Mouse (Mus musculus): ENCODE data around the gene Myo1d. TPM values are rescaled to one million over a fixed set of nuclear protein-coding genes. Genes with fewer than 3 reads are reported as not detected.
A peak's percentile ranks its signal among the peaks of the same experiment; 100 is the strongest.

Myo1d gene
- 26.4 and 29.6 TPM in 2 replicates for polyA plus RNA-seq (2015; fragmentation: Nextera tagmentation; extraction: Ambion mirVana)

- H3K27me3 ChIP-seq (replicated peaks; ENCODE audit: insufficient read depth, low read length): no peaks in the 10 kb centered on the region
- DNase-seq (ENCODE audit: low spot score) (peak; percentile 93), ATAC-seq (peak; percentile 97)
- under 1% methylated on average over 71 of the region's 87 CpGs for WGBS
- H3K4me2 ChIP-seq (replicated peaks; ENCODE audit: low read depth, low read length): peak within 1 kb of the TSS; percentile 80
- peak within 1 kb of the TSS; percentile 95 for H3K27ac ChIP-seq (ENCODE audit: low read length)
- no peaks in the 10 kb centered on the region for H3K4me1 ChIP-seq (ENCODE audit: insufficient read depth, low read depth, low read length)
- peak; percentile 86 for TF ChIP-seq CTCF (IDR thresholded peaks at IDR 0.05)
- no peak for TF ChIP-seq EP300 (IDR thresholded peaks at IDR 0.05)
- peak within 1 kb of the TSS; percentile 61 for H3K4me3 ChIP-seq (ENCODE audit: low read depth, low read length)
- H3K9me3 ChIP-seq (ENCODE audit: low read length): no peaks in the 10 kb centered on the region
- H3K36me3 ChIP-seq (ENCODE audit: insufficient read depth, low read length): no peaks in the 10 kb centered on the region
- peak within 1 kb of the TSS; percentile 45 for H3K9ac ChIP-seq (replicated peaks; ENCODE audit: low read depth)
Observed at GRCm38 (mm10) chr11:80779527-80780344, at the start of gene Myo1d. Gene Myo1d (minus strand): TSS chr11:80780025.

- Histone ChIP-seq H3K4me1 (ENCODE audit: insufficient read depth, low read depth, low read length) (no peaks in the 10 kb centered on the region), H3K4me3 (ENCODE audit: low read depth, low read length) (no peak overlapping the region), H3K27me3 (replicated peaks; ENCODE audit: insufficient read depth, low read length) (no peaks in the 10 kb centered on the region), H3K4me2 (replicated peaks; ENCODE audit: low read depth, low read length) (0 out of 2 replicates have a peak overlapping the region, but pooled peaks have one; percentile 11), H3K9ac (replicated peaks; ENCODE audit: low read depth) (no peak overlapping the region), H3K27ac (ENCODE audit: low read length) (0 out of 2 replicates have a peak overlapping the region, but pooled peaks have one; percentile 26), H3K36me3 (ENCODE audit: insufficient read depth, low read length) (no peaks in the 10 kb centered on the region), H3K9me3 (ENCODE audit: low read length) (no peaks in the 10 kb centered on the region)
- 58% methylated on average over 9 of the region's 9 CpGs for WGBS
- peak; percentile 58 for TF ChIP-seq CTCF (IDR thresholded peaks at IDR 0.05)
- no peak for TF ChIP-seq EP300 (IDR thresholded peaks at IDR 0.05)
- no peak for ATAC-seq
- peak; percentile 12 for DNase-seq (ENCODE audit: low spot score)
Observed at GRCm38 (mm10) chr11:80821794-80822193, 42.0 kb upstream of the Myo1d start.

GRCm38 (mm10) chr11:80821296-80821695 lies 41.5 kb upstream of the Myo1d start:
- H3K27me3 ChIP-seq (replicated peaks; ENCODE audit: insufficient read depth, low read length): no peaks in the 10 kb centered on the region
- no peaks in the 10 kb centered on the region for H3K36me3 ChIP-seq (ENCODE audit: insufficient read depth, low read length)
- WGBS: 38% methylated on average over 14 of the region's 14 CpGs
- TF ChIP-seq EP300 (IDR thresholded peaks at IDR 0.05) (no peak), CTCF (IDR thresholded peaks at IDR 0.05) (peak; percentile 58)
- H3K4me3 ChIP-seq (ENCODE audit: low read depth, low read length): no peak overlapping the region
- DNase-seq (ENCODE audit: low spot score) (peak; percentile 36), ATAC-seq (peak; percentile 48)
- 0 out of 2 replicates have a peak overlapping the region, but pooled peaks have one; percentile 11 for H3K4me2 ChIP-seq (replicated peaks; ENCODE audit: low read depth, low read length)
- no peaks in the 10 kb centered on the region for H3K4me1 ChIP-seq (ENCODE audit: insufficient read depth, low read depth, low read length)
- H3K9me3 ChIP-seq (ENCODE audit: low read length): no peaks in the 10 kb centered on the region
- H3K9ac ChIP-seq (replicated peaks; ENCODE audit: low read depth): no peak overlapping the region
- H3K27ac ChIP-seq (ENCODE audit: low read length): 0 out of 2 replicates have a peak overlapping the region, but pooled peaks have one; percentile 26

- H3K27me3 ChIP-seq (replicated peaks; ENCODE audit: insufficient read depth, low read length): no peaks in the 10 kb centered on the region
- ATAC-seq (peak; percentile 78), DNase-seq (ENCODE audit: low spot score) (peak; percentile 83)
- H3K4me2 ChIP-seq (replicated peaks; ENCODE audit: low read depth, low read length): no peak overlapping the region
- no peaks in the 10 kb centered on the region for H3K9me3 ChIP-seq (ENCODE audit: low read length)
- WGBS: 63% methylated on average over 3 of the region's 3 CpGs
- no peaks in the 10 kb centered on the region for H3K4me1 ChIP-seq (ENCODE audit: insufficient read depth, low read depth, low read length)
- H3K36me3 ChIP-seq (ENCODE audit: insufficient read depth, low read length): 0 out of 2 replicates have a peak, but pooled peaks cover 3% of the 10 kb centered on the region
- H3K27ac ChIP-seq (ENCODE audit: low read length): peak overlapping the region; percentile 26
- no peak overlapping the region for H3K9ac ChIP-seq (replicated peaks; ENCODE audit: low read depth)
- H3K4me3 ChIP-seq (ENCODE audit: low read depth, low read length): no peak overlapping the region
- TF ChIP-seq EP300 (IDR thresholded peaks at IDR 0.05) (no peak), CTCF (IDR thresholded peaks at IDR 0.05) (no peak)
Observed at GRCm38 (mm10) chr11:80820085-80820484, 40.3 kb upstream of the Myo1d start.

- peaks cover 13% of the 10 kb centered on the region; the same call in 1 of the 2 replicates for H3K36me3 ChIP-seq (ENCODE audit: insufficient read depth, low read length)
- DNase-seq (ENCODE audit: low spot score) (peak; percentile 93), ATAC-seq (peak; percentile 80)
- H3K27me3 ChIP-seq (replicated peaks; ENCODE audit: insufficient read depth, low read length): no peaks in the 10 kb centered on the region
- H3K4me1 ChIP-seq (ENCODE audit: insufficient read depth, low read depth, low read length): no peaks in the 10 kb centered on the region
- no peak overlapping the region for H3K9ac ChIP-seq (replicated peaks; ENCODE audit: low read depth)
- H3K4me3 ChIP-seq (ENCODE audit: low read depth, low read length): no peak overlapping the region
- WGBS: 28% methylated on average over 10 of the region's 11 CpGs
- H3K4me2 ChIP-seq (replicated peaks; ENCODE audit: low read depth, low read length): no peak overlapping the region; the same call in 1 of the 2 replicates
- TF ChIP-seq CTCF (IDR thresholded peaks at IDR 0.05): peak; percentile 97
- peak; percentile 96 for TF ChIP-seq EP300 (IDR thresholded peaks at IDR 0.05)
- no peaks in the 10 kb centered on the region for H3K9me3 ChIP-seq (ENCODE audit: low read length)
- H3K27ac ChIP-seq (ENCODE audit: low read length): peak overlapping the region; percentile 80
Observed at GRCm38 (mm10) chr11:80818060-80818697, 38.4 kb upstream of the Myo1d start.

GRCm38 (mm10) chr11:80815354-80815753 lies 35.5 kb upstream of the Myo1d start:
- Histone ChIP-seq H3K9me3 (ENCODE audit: low read length) (no peaks in the 10 kb centered on the region), H3K9ac (replicated peaks; ENCODE audit: low read depth) (no peak overlapping the region), H3K27ac (ENCODE audit: low read length) (no peak overlapping the region), H3K4me1 (ENCODE audit: insufficient read depth, low read depth, low read length) (peaks cover 5% of the 10 kb centered on the region; the same call in 1 of the 2 replicates), H3K36me3 (ENCODE audit: insufficient read depth, low read length) (peaks cover 13% of the 10 kb centered on the region; the same call in 1 of the 2 replicates), H3K27me3 (replicated peaks; ENCODE audit: insufficient read depth, low read length) (no peaks in the 10 kb centered on the region), H3K4me2 (replicated peaks; ENCODE audit: low read depth, low read length) (no peak overlapping the region), H3K4me3 (ENCODE audit: low read depth, low read length) (no peak overlapping the region)
- no peak for ATAC-seq
- TF ChIP-seq EP300 (IDR thresholded peaks at IDR 0.05) (no peak), CTCF (IDR thresholded peaks at IDR 0.05) (no peak)
- DNase-seq (ENCODE audit: low spot score): no peak
- WGBS: 80% methylated on average over 7 of the region's 7 CpGs
